Mouse (Mus musculus) midbrain, embryonic 13.5 days (tissue): Measurements from ENCODE around the gene Barx1. TPM values are rescaled to one million over a fixed set of nuclear protein-coding genes. Genes with fewer than 3 reads are reported as not detected.

ENCODE experiments used
- ATAC-seq: fragments of 200-750 bp; cut with Nextera tagmentation; 2 replicates; pipeline ENCODE4 v1.8.0; 2017; ENCODE audit warnings: mild to moderate bottlenecking, moderate TSS enrichment, moderate library complexity
- H3K27ac ChIP-seq: fragments of 300-500 bp; sonication (generic); 2 replicates; pipeline ENCODE4 v1.5.1; 2015; ENCODE audit warnings: inconsistent platforms, mild to moderate bottlenecking, moderate library complexity
- H3K27me3 ChIP-seq: fragments of 300-500 bp; sonication (generic); 2 replicates; pipeline ENCODE4 v1.6.1; 2015; ENCODE audit warnings: mild to moderate bottlenecking, inconsistent platforms
- H3K36me3 ChIP-seq: fragments of 300-500 bp; sonication (generic); 2 replicates; pipeline ENCODE4 v1.6.1; 2015; ENCODE audit warnings: mild to moderate bottlenecking, inconsistent platforms
- H3K4me1 ChIP-seq: fragments of 300-500 bp; sonication (generic); replicated peaks from 2 replicates; pipeline ENCODE4 v1.6.1; 2015; ENCODE audit warnings: inconsistent platforms
- H3K4me2 ChIP-seq: fragments of 300-500 bp; sonication (generic); replicated peaks from 2 replicates; pipeline ENCODE4 v1.6.1; 2015; ENCODE audit warnings: moderate library complexity, mild to moderate bottlenecking, inconsistent platforms
- H3K4me3 ChIP-seq: fragments of 300-500 bp; sonication (generic); replicated peaks from 2 replicates; pipeline ENCODE4 v1.5.1; 2015; ENCODE audit warnings: mild to moderate bottlenecking, inconsistent platforms
- H3K9ac ChIP-seq: fragments of 300-500 bp; sonication (generic); replicated peaks from 2 replicates; pipeline ENCODE4 v1.6.1; 2015; ENCODE audit warnings: mild to moderate bottlenecking, inconsistent platforms
- H3K9me3 ChIP-seq: fragments of 300-500 bp; sonication (generic); 2 replicates; pipeline ENCODE4 v1.6.1; 2016; ENCODE audit warnings: mild to moderate bottlenecking, inconsistent platforms
- WGBS: fragments of 180-500 bp; shearing (Covaris S2); methylation state at CpG from one replicate; pipeline ENCODE4 v1.1.7; 2015; 5-methylcytosine and 5-hydroxymethylcytosine counted together
- polyA plus RNA-seq: library from polyadenylated mRNA; unstranded; fragments of >200 nt; fragmentation: Nextera tagmentation; extraction: Ambion mirVana; gene quantifications from 2 replicates; pipeline ENCODE4 v1.2.1, GENCODE M21; 2015

Barx1 gene
- polyA plus RNA-seq, 1 experiment from 2014 or later = 0.15 TPM

- Histone ChIP-seq H3K9me3 (no peaks in the 10 kb centered on the region), H3K4me3 (no peak overlapping the region), H3K27ac (no peak overlapping the region), H3K9ac (no peak overlapping the region), H3K4me2 (no peak overlapping the region), H3K4me1 (0 out of 2 replicates have a peak, but pooled peaks cover 2% of the 10 kb centered on the region), H3K27me3 (peaks cover 38% of the 10 kb centered on the region), H3K36me3 (no peaks in the 10 kb centered on the region)
- 0% methylated on average over 1 of the region's 1 CpGs for WGBS
- ATAC-seq = no peak
Measured at GRCm38 (mm10) chr13:48650615-48651014, 12.2 kb upstream of the Barx1 start.

- Histone ChIP-seq H3K27me3 (peaks cover 45% of the 10 kb centered on the region), H3K9me3 (no peaks in the 10 kb centered on the region), H3K36me3 (no peaks in the 10 kb centered on the region), H3K4me1 (peaks cover 5% of the 10 kb centered on the region; the same call in 1 of the 2 replicates), H3K4me3 (no peak overlapping the region), H3K4me2 (no peak overlapping the region), H3K27ac (no peak overlapping the region), H3K9ac (no peak overlapping the region)
- no peak for ATAC-seq
- WGBS = 67% methylated on average over 6 of the region's 6 CpGs
Measured at GRCm38 (mm10) chr13:48651132-48652065, 11.4 kb upstream of the Barx1 start.

GRCm38 (mm10) chr13:48653788-48654770 lies 8.7 kb upstream of the Barx1 start:
- no peak overlapping the region for H3K9ac ChIP-seq
- peak; percentile 55 for ATAC-seq
- no peak overlapping the region for H3K4me2 ChIP-seq
- no peaks in the 10 kb centered on the region for H3K9me3 ChIP-seq
- H3K36me3 ChIP-seq = no peaks in the 10 kb centered on the region
- H3K4me3 ChIP-seq = no peak overlapping the region
- H3K27ac ChIP-seq = no peak overlapping the region
- H3K4me1 ChIP-seq = peaks cover 5% of the 10 kb centered on the region; the same call in 1 of the 2 replicates
- WGBS = 11% methylated on average over 14 of the region's 14 CpGs
- peaks cover 72% of the 10 kb centered on the region for H3K27me3 ChIP-seq

- H3K9me3 ChIP-seq = no peaks in the 10 kb centered on the region
- no peak overlapping the region for H3K9ac ChIP-seq
- 3% methylated on average over 8 of the region's 8 CpGs for WGBS
- H3K36me3 ChIP-seq = no peaks in the 10 kb centered on the region
- H3K4me3 ChIP-seq = no peak overlapping the region
- peaks cover 87% of the 10 kb centered on the region for H3K27me3 ChIP-seq
- H3K4me2 ChIP-seq = 0 out of 2 replicates have a peak overlapping the region, but pooled peaks have one; percentile 30
- H3K4me1 ChIP-seq = peaks cover 13% of the 10 kb centered on the region; the same call in 1 of the 2 replicates
- H3K27ac ChIP-seq = no peak overlapping the region
- peak; percentile 69 for ATAC-seq
Measured at GRCm38 (mm10) chr13:48655637-48656036, 7.2 kb upstream of the Barx1 start.

- peaks cover 96% of the 10 kb centered on the region for H3K27me3 ChIP-seq
- H3K4me2 ChIP-seq = no peak overlapping the region
- ATAC-seq = no peak
- 3% methylated on average over 9 of the region's 9 CpGs for WGBS
- H3K9ac ChIP-seq = no peak overlapping the region
- H3K27ac ChIP-seq = no peak overlapping the region
- H3K4me1 ChIP-seq = peaks cover 18% of the 10 kb centered on the region
- no peaks in the 10 kb centered on the region for H3K36me3 ChIP-seq
- no peaks in the 10 kb centered on the region for H3K9me3 ChIP-seq
- H3K4me3 ChIP-seq = no peak overlapping the region
Measured at GRCm38 (mm10) chr13:48657791-48658190, 5.0 kb upstream of the Barx1 start.

- H3K9ac ChIP-seq = no peak overlapping the region
- WGBS = 1% methylated on average over 33 of the region's 33 CpGs
- peaks cover 24% of the 10 kb centered on the region for H3K4me1 ChIP-seq
Measured at GRCm38 (mm10) chr13:48658588-48659253, 4.1 kb upstream of the Barx1 start.

GRCm38 (mm10) chr13:48659254-48660220 lies 3.3 kb upstream of the Barx1 start:
- H3K4me2 ChIP-seq = no peak overlapping the region
- no peak overlapping the region for H3K27ac ChIP-seq
- no peak overlapping the region for H3K9ac ChIP-seq
- no peaks in the 10 kb centered on the region for H3K9me3 ChIP-seq
- peaks cover 98% of the 10 kb centered on the region for H3K27me3 ChIP-seq
- H3K4me3 ChIP-seq = no peak overlapping the region; the same call in 1 of the 2 replicates
- under 1% methylated on average over 38 of the region's 38 CpGs for WGBS
- H3K36me3 ChIP-seq = no peaks in the 10 kb centered on the region
- ATAC-seq = no peak
- peaks cover 24% of the 10 kb centered on the region for H3K4me1 ChIP-seq

More at GRCm38 (mm10) chr13:48658588-48659253, 4.1 kb upstream of the Barx1 start:
- Histone ChIP-seq H3K9me3 (no peaks in the 10 kb centered on the region), H3K27ac (no peak overlapping the region), H3K4me2 (no peak overlapping the region), H3K4me3 (no peak overlapping the region), H3K36me3 (no peaks in the 10 kb centered on the region), H3K27me3 (peaks cover 96% of the 10 kb centered on the region)
- ATAC-seq = no peak

- H3K36me3 ChIP-seq = no peaks in the 10 kb centered on the region
- peaks cover 98% of the 10 kb centered on the region for H3K27me3 ChIP-seq
- 2% methylated on average over 11 of the region's 11 CpGs for WGBS
- no peak overlapping the region for H3K4me3 ChIP-seq
- no peak overlapping the region for H3K27ac ChIP-seq
- no peak for ATAC-seq
- H3K9ac ChIP-seq = no peak overlapping the region
- no peak overlapping the region for H3K4me2 ChIP-seq
- H3K4me1 ChIP-seq = peaks cover 28% of the 10 kb centered on the region
- H3K9me3 ChIP-seq = no peaks in the 10 kb centered on the region
Measured at GRCm38 (mm10) chr13:48660221-48660734, 2.5 kb upstream of the Barx1 start.

GRCm38 (mm10) chr13:48660741-48661140 lies 2.1 kb upstream of the Barx1 start:
- peaks cover 100% of the 10 kb centered on the region for H3K27me3 ChIP-seq
- H3K9ac ChIP-seq = no peak overlapping the region
- 8% methylated on average over 6 of the region's 6 CpGs for WGBS
- no peak overlapping the region for H3K4me3 ChIP-seq
- no peaks in the 10 kb centered on the region for H3K36me3 ChIP-seq
- H3K4me2 ChIP-seq = no peak overlapping the region
- H3K9me3 ChIP-seq = no peaks in the 10 kb centered on the region
- peaks cover 27% of the 10 kb centered on the region for H3K4me1 ChIP-seq
- ATAC-seq = no peak
- H3K27ac ChIP-seq = no peak overlapping the region

GRCm38 (mm10) chr13:48661561-48661960 lies 1.2 kb upstream of the Barx1 start:
- Histone ChIP-seq H3K4me1 (peaks cover 29% of the 10 kb centered on the region), H3K27me3 (peaks cover 100% of the 10 kb centered on the region), H3K9ac (no peak overlapping the region), H3K36me3 (no peaks in the 10 kb centered on the region), H3K4me3 (no peak overlapping the region), H3K4me2 (no peak overlapping the region), H3K27ac (no peak overlapping the region), H3K9me3 (no peaks in the 10 kb centered on the region)
- no peak for ATAC-seq
- 5% methylated on average over 1 of the region's 1 CpGs for WGBS
